Mouse (Mus musculus): ENCODE results near the gene Frrs1.

DNA sequence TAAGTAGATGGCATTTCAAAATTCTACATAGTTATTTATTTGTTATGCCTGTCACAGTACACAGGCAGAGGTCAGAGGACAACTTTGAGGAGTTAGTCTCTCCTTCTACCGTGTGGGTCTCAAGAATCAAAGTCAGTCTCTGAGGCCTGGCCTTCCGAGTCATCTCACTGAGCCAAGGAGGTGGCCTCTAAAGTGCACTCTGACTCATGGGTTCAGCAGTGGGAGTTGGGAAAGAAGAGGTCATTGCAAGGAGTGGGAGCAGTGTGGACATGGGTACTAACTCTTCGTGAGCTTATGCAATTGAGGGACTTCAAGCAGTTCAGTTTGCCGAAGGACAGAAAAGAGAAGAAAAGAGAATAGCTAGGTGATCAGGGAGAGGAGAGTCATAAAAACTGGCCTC is 10.3 kb upstream of the Frrs1 start:
- TF ChIP-seq CTCF (IDR thresholded peaks at IDR 0.05; ENCODE audit: low read depth), result no peak
- no peak for TF ChIP-seq EP300 (IDR thresholded peaks at IDR 0.05; ENCODE audit: low read depth)

Data from liver, postnatal 0 days (tissue).